Mouse (Mus musculus) MEL-GATA-1-ER (cell line): ENCODE data around the gene Pik3r6.

Experiments used
- DNase-seq: peaks from one replicate; pipeline ENCODE4 v3.0.0-alpha.2; 2012; ENCODE audit warnings: low read depth; ENCODE audit errors: extremely low read depth

The Pik3r6 gene

GRCm38 (mm10) chr11:68502902-68503629, at the start of gene Pik3r6:
Pik3r6 (plus strand) TSS chr11:68503019.
- DNase-seq: no peak

- DNase-seq: no peak
Observed at GRCm38 (mm10) chr11:68453301-68453700, 49.5 kb upstream of the Pik3r6 start.

GRCm38 (mm10) chr11:68458086-68458485, 44.7 kb upstream of the Pik3r6 start:
- DNase-seq: no peak

- DNase-seq: no peak
Observed at GRCm38 (mm10) chr11:68459021-68459420, 43.8 kb upstream of the Pik3r6 start.

GRCm38 (mm10) chr11:68459486-68459885, 43.3 kb upstream of the Pik3r6 start:
- no peak for DNase-seq

- no peak for DNase-seq
Observed at GRCm38 (mm10) chr11:68462716-68463115, 40.1 kb upstream of the Pik3r6 start.

GRCm38 (mm10) chr11:68464260-68464659, 38.6 kb upstream of the Pik3r6 start:
- no peak for DNase-seq

- DNase-seq: no peak
Observed at GRCm38 (mm10) chr11:68465090-68465489, 37.7 kb upstream of the Pik3r6 start.

GRCm38 (mm10) chr11:68467441-68467840, 35.4 kb upstream of the Pik3r6 start:
- no peak for DNase-seq

GRCm38 (mm10) chr11:68467962-68468612, 34.7 kb upstream of the Pik3r6 start:
- no peak for DNase-seq

GRCm38 (mm10) chr11:68468886-68469285, 33.9 kb upstream of the Pik3r6 start:
- no peak for DNase-seq

- no peak for DNase-seq
Observed at GRCm38 (mm10) chr11:68472162-68472849, 30.5 kb upstream of the Pik3r6 start.

- no peak for DNase-seq
Observed at GRCm38 (mm10) chr11:68474600-68474999, 28.2 kb upstream of the Pik3r6 start.

GRCm38 (mm10) chr11:68475676-68476075, 27.1 kb upstream of the Pik3r6 start:
- DNase-seq: no peak

GRCm38 (mm10) chr11:68477661-68478060, 25.2 kb upstream of the Pik3r6 start:
- no peak for DNase-seq

GRCm38 (mm10) chr11:68478574-68478981, 24.2 kb upstream of the Pik3r6 start:
- DNase-seq: no peak

GRCm38 (mm10) chr11:68480660-68481059, 22.2 kb upstream of the Pik3r6 start:
- no peak for DNase-seq

- no peak for DNase-seq
Observed at GRCm38 (mm10) chr11:68482001-68482400, 20.8 kb upstream of the Pik3r6 start.

- DNase-seq: peak; percentile 75
Observed at GRCm38 (mm10) chr11:68483213-68483612, 19.6 kb upstream of the Pik3r6 start.

GRCm38 (mm10) chr11:68484431-68484830, 18.4 kb upstream of the Pik3r6 start:
- DNase-seq: no peak

GRCm38 (mm10) chr11:68485206-68485942, 17.4 kb upstream of the Pik3r6 start:
- peak; percentile 74 for DNase-seq

- DNase-seq: no peak
Observed at GRCm38 (mm10) chr11:68486093-68486492, 16.7 kb upstream of the Pik3r6 start.
